ENCODE assay signal across 27 mouse cellular contexts in genomic region chr4:95144440-95144839, GRCm38 (mm10).
DNase-seq lines count a peak whose midpoint lies in the region; ATAC-seq and TF ChIP-seq lines count a peak whose summit lies in the region.
"Had no signal": no experiment of that assay in that cellular context is flagged by ENCODE, and none has a peak within 500 bp of the region (broad histone marks: within the 10 kb centered on the region; RNA-seq: fewer than 3 reads in every experiment).

No protein-coding gene starts in this region.

- H3K4me2 ChIP-seq in forebrain, embryonic 11.5 days (ENCODE audit: low read depth, low read length, severe bottlenecking): no peak overlapping the region
- no peak overlapping the region for H3K4me2 ChIP-seq in forebrain, embryonic 15.5 days (replicated peaks)
- no peak overlapping the region for H3K4me2 ChIP-seq in limb, embryonic 12.5 days
- H3K4me2 ChIP-seq in lung, embryonic 16.5 days (ENCODE audit: low read depth, low read length): no peak overlapping the region
- H3K4me2 ChIP-seq: heart, embryonic 12.5 days; heart, embryonic 15.5 days; hindbrain, embryonic 13.5 days had no signal

- no peak overlapping the region for H3K27ac ChIP-seq in forebrain, embryonic 11.5 days (ENCODE audit: low read depth, low read length)
- no peak overlapping the region for H3K27ac ChIP-seq in forebrain, embryonic 15.5 days (replicated peaks)
- peak overlapping the region; percentile 66 for H3K27ac ChIP-seq in limb, embryonic 12.5 days
- H3K27ac ChIP-seq in limb, embryonic 10.5 days: no peak overlapping the region; the same call in 1 of the 2 replicates
- H3K27ac ChIP-seq in lung, embryonic 16.5 days (ENCODE audit: low read length): peak overlapping the region; percentile 62
- H3K27ac ChIP-seq: forebrain, embryonic 10.5 days; heart, embryonic 15.5 days; hindbrain, embryonic 10.5 days; hindbrain, embryonic 13.5 days had no signal

- H3K36me3 ChIP-seq in forebrain, embryonic 11.5 days (ENCODE audit: control insufficient read depth, insufficient read depth, low read length): no peaks in the 10 kb centered on the region
- H3K36me3 ChIP-seq in forebrain, embryonic 15.5 days: no peaks in the 10 kb centered on the region
- H3K36me3 ChIP-seq in limb, embryonic 12.5 days: no peaks in the 10 kb centered on the region
- H3K36me3 ChIP-seq in limb, embryonic 10.5 days: no peaks in the 10 kb centered on the region
- H3K36me3 ChIP-seq in lung, embryonic 16.5 days (ENCODE audit: control insufficient read depth, insufficient read depth, low read length): no peaks in the 10 kb centered on the region
- H3K36me3 ChIP-seq: forebrain, embryonic 10.5 days; G1E; heart, embryonic 12.5 days; heart, embryonic 15.5 days; hindbrain, embryonic 10.5 days; hindbrain, embryonic 13.5 days had no signal

- no peaks in the 10 kb centered on the region for H3K27me3 ChIP-seq in forebrain, embryonic 11.5 days (ENCODE audit: control insufficient read depth, insufficient read depth, low read length)
- H3K27me3 ChIP-seq in forebrain, embryonic 15.5 days: no peaks in the 10 kb centered on the region
- H3K27me3 ChIP-seq in limb, embryonic 12.5 days: no peaks in the 10 kb centered on the region
- H3K27me3 ChIP-seq in limb, embryonic 10.5 days (ENCODE audit: low read depth, poor library complexity, severe bottlenecking): no peaks in the 10 kb centered on the region
- no peaks in the 10 kb centered on the region for H3K27me3 ChIP-seq in lung, embryonic 16.5 days (ENCODE audit: control insufficient read depth, insufficient read depth, low read depth, low read length)
- H3K27me3 ChIP-seq: CH12.LX; heart, embryonic 12.5 days; heart, embryonic 15.5 days; Patski had no signal

- H3K4me1 ChIP-seq in forebrain, embryonic 11.5 days (replicated peaks; ENCODE audit: control insufficient read depth, insufficient read depth, low read length): no peaks in the 10 kb centered on the region
- H3K4me1 ChIP-seq in forebrain, embryonic 15.5 days: no peaks in the 10 kb centered on the region
- H3K4me1 ChIP-seq in limb, embryonic 12.5 days (replicated peaks): peaks cover 8% of the 10 kb centered on the region; the same call in 1 of the 2 replicates
- H3K4me1 ChIP-seq in limb, embryonic 10.5 days: no peaks in the 10 kb centered on the region
- peaks cover 5% of the 10 kb centered on the region; the same call in 1 of the 2 replicates for H3K4me1 ChIP-seq in lung, embryonic 16.5 days (replicated peaks; ENCODE audit: control insufficient read depth, insufficient read depth, low read length)
- H3K4me1 ChIP-seq in lung, adult 2 months (ENCODE audit: control insufficient read depth, insufficient read depth, low read length): peaks cover 10% of the 10 kb centered on the region
- H3K4me1 ChIP-seq: forebrain, embryonic 10.5 days; heart, embryonic 12.5 days; heart, embryonic 15.5 days; hindbrain, embryonic 10.5 days; hindbrain, embryonic 13.5 days had no signal

- TF ChIP-seq POLR2A in lung, adult 2 months (IDR thresholded peaks at IDR 0.05; ENCODE audit: borderline replicate concordance, extremely low read depth, low read depth, low read length): no peak

- H3K9me3 ChIP-seq in forebrain, embryonic 11.5 days (ENCODE audit: control insufficient read depth, low read length): no peaks in the 10 kb centered on the region
- no peaks in the 10 kb centered on the region for H3K9me3 ChIP-seq in forebrain, embryonic 15.5 days
- H3K9me3 ChIP-seq in limb, embryonic 12.5 days: no peaks in the 10 kb centered on the region
- no peaks in the 10 kb centered on the region for H3K9me3 ChIP-seq in limb, embryonic 10.5 days (replicated peaks)
- no peaks in the 10 kb centered on the region for H3K9me3 ChIP-seq in lung, embryonic 16.5 days (ENCODE audit: control insufficient read depth, low read length)
- H3K9me3 ChIP-seq: forebrain, embryonic 10.5 days; G1E; heart, embryonic 12.5 days; heart, embryonic 15.5 days; hindbrain, embryonic 10.5 days; hindbrain, embryonic 13.5 days had no signal

- no peak for ATAC-seq in forebrain, embryonic 11.5 days (replicated peaks; ENCODE audit: low FRiP score)
- ATAC-seq in forebrain, embryonic 15.5 days (replicated peaks): no peak
- ATAC-seq in limb, embryonic 12.5 days (ENCODE audit: insufficient number of reproducible peaks, insufficient read depth, low FRiP score, low TSS enrichment, low read depth): 0 out of 2 replicates have a peak, but pooled peaks have one; percentile 26
- no peak for ATAC-seq in lung, embryonic 16.5 days (ENCODE audit: low read depth)
- ATAC-seq: forebrain, embryonic 14.5 days; hindbrain, embryonic 16.5 days; Patski had no signal

- H3K9ac ChIP-seq in forebrain, embryonic 11.5 days (ENCODE audit: low read length): no peak overlapping the region
- no peak overlapping the region for H3K9ac ChIP-seq in forebrain, embryonic 15.5 days (replicated peaks)
- H3K9ac ChIP-seq in limb, embryonic 12.5 days (replicated peaks): no peak overlapping the region
- H3K9ac ChIP-seq in lung, embryonic 16.5 days (ENCODE audit: low read length): no peak overlapping the region
- H3K9ac ChIP-seq: heart, embryonic 12.5 days; heart, embryonic 15.5 days; hindbrain, embryonic 13.5 days had no signal

- no peak overlapping the region for H3K4me3 ChIP-seq in forebrain, embryonic 11.5 days (ENCODE audit: low read depth, low read length)
- no peak overlapping the region for H3K4me3 ChIP-seq in forebrain, embryonic 15.5 days
- H3K4me3 ChIP-seq in limb, embryonic 12.5 days (replicated peaks): no peak overlapping the region
- no peak overlapping the region for H3K4me3 ChIP-seq in limb, embryonic 10.5 days
- no peak overlapping the region for H3K4me3 ChIP-seq in lung, embryonic 16.5 days (ENCODE audit: low read length)
- no peak overlapping the region for H3K4me3 ChIP-seq in lung, adult 2 months (replicated peaks; ENCODE audit: extremely low read depth, low read depth, low read length)
- H3K4me3 ChIP-seq: forebrain, embryonic 10.5 days; heart, embryonic 12.5 days; heart, embryonic 15.5 days; hindbrain, embryonic 10.5 days; hindbrain, embryonic 13.5 days had no signal

- peak; percentile 24 for DNase-seq in forebrain, embryonic 11.5 days (ENCODE audit: low spot score)
- no peak for DNase-seq in limb, embryonic 10.5 days (ENCODE audit: low spot score)
- no peak for DNase-seq in lung, adult 2 months
- no peak for DNase-seq in layer of hippocampus, postnatal 14 days (ENCODE audit: low spot score in 2 of 2)
- DNase-seq in right cerebral cortex, postnatal 36 days (ENCODE audit: low spot score in 2 of 2): no peak
- DNase-seq: adrenal gland, postnatal 10 days; adrenal gland, postnatal 36 days; cerebellum, adult 18-20 months; cerebellum, adult 9-10 months; cerebellum, postnatal 14 days; gastrocnemius, postnatal 10 days; gastrocnemius, postnatal 36 days; heart, postnatal 10 days; heart, postnatal 36 days had no signal

- TF ChIP-seq CTCF in lung, adult 2 months (IDR thresholded peaks at IDR 0.05; ENCODE audit: insufficient read depth, low read length): no peak

Comparison
In these comparisons a context has a peak if more than half of its experiments do, and no peak if none do; other contexts are left out.
1. H3K27ac ChIP-seq: peak in limb, embryonic 12.5 days (single experiment) and lung, embryonic 16.5 days (single experiment); none in forebrain, embryonic 11.5 days (single experiment), forebrain, embryonic 15.5 days (single experiment) and limb, embryonic 10.5 days (single experiment).